Mouse (Mus musculus) cortical plate, adult 2 months (tissue): ENCODE results near the gene Olfr459. TPM values are rescaled to one million over a fixed set of nuclear protein-coding genes. Genes with fewer than 3 reads are reported as not detected.
A peak's percentile ranks its signal among the peaks of the same experiment; 100 is the strongest.

Experiments used
- H3K27ac ChIP-seq: fragments of 200-500 bp; 2 replicates; pipeline ENCODE4 v1.5.1; 2012; ENCODE audit warnings: low read length, control low read depth, inconsistent platforms; ENCODE audit not compliant: insufficient read depth
- H3K4me1 ChIP-seq: fragments of 200-500 bp; 2 replicates; pipeline ENCODE4 v1.6.1; 2011; ENCODE audit warnings: low read length; ENCODE audit not compliant: control insufficient read depth, insufficient read depth
- H3K4me3 ChIP-seq: fragments of 200-500 bp; 2 replicates; pipeline ENCODE4 v1.5.1; 2011; ENCODE audit warnings: mild to moderate bottlenecking, low read length, control low read depth; ENCODE audit not compliant: insufficient read depth
- CTCF ChIP-seq: fragments of 200-500 bp; IDR thresholded peaks from 2 replicates; pipeline ENCODE4 v1.5.1; 2011; ENCODE audit warnings: mild to moderate bottlenecking, control low read depth, low read length; ENCODE audit not compliant: insufficient read depth; ENCODE audit errors: extremely low read depth
- POLR2A ChIP-seq: fragments of 200-500 bp; IDR thresholded peaks from 2 replicates; pipeline ENCODE4 v1.6.1; 2011; ENCODE audit warnings: mild to moderate bottlenecking, low read length, control low read depth; ENCODE audit not compliant: insufficient read depth; ENCODE audit errors: extremely low read depth
- polyA plus RNA-seq: library from polyadenylated mRNA; depleted of rRNA; stranded (reverse); fragments of >200 nt; gene quantifications from 2 replicates; pipeline ENCODE4 v1.2.3, GENCODE M21; 2012; rRNA removed

Gene Olfr459
- polyA plus RNA-seq, 1 experiment, result not detected

GRCm38 (mm10) chr6:41754626-41755025, 20.4 kb downstream of the Olfr459 start:
- Histone ChIP-seq H3K4me3 (no peak overlapping the region), H3K27ac (no peak overlapping the region), H3K4me1 (peaks cover 3% of the 10 kb centered on the region; the same call in 1 of the 2 replicates)
- TF ChIP-seq CTCF (no peak), POLR2A (no peak)

GRCm38 (mm10) chr6:41744664-41745392, 30.1 kb downstream of the Olfr459 start:
- TF ChIP-seq CTCF (no peak), POLR2A (no peak)
- Histone ChIP-seq H3K4me1 (no peaks in the 10 kb centered on the region), H3K4me3 (no peak overlapping the region), H3K27ac (no peak overlapping the region)

GRCm38 (mm10) chr6:41741101-41741500, 33.9 kb downstream of the Olfr459 start:
- Histone ChIP-seq H3K4me1 (no peaks in the 10 kb centered on the region), H3K27ac (no peak overlapping the region), H3K4me3 (no peak overlapping the region)
- TF ChIP-seq POLR2A (no peak), CTCF (no peak)

GRCm38 (mm10) chr6:41734719-41735470, 40.1 kb downstream of the Olfr459 start:
- no peak for TF ChIP-seq POLR2A
- TF ChIP-seq CTCF, result no peak
- Histone ChIP-seq H3K27ac (0 out of 2 replicates have a peak overlapping the region, but pooled peaks have one; percentile 7), H3K4me1 (peaks cover 3% of the 10 kb centered on the region), H3K4me3 (no peak overlapping the region)

GRCm38 (mm10) chr6:41727989-41728609, 46.9 kb downstream of the Olfr459 start:
- TF ChIP-seq POLR2A, result no peak
- TF ChIP-seq CTCF, result no peak
- H3K27ac ChIP-seq, result no peak overlapping the region
- no peak overlapping the region for H3K4me3 ChIP-seq
- no peaks in the 10 kb centered on the region for H3K4me1 ChIP-seq

GRCm38 (mm10) chr6:41721430-41721829, 53.5 kb downstream of the Olfr459 start:
- TF ChIP-seq CTCF (no peak), POLR2A (no peak)
- Histone ChIP-seq H3K27ac (no peak overlapping the region), H3K4me1 (no peaks in the 10 kb centered on the region), H3K4me3 (no peak overlapping the region)

Other genes starting within 250 kb of the Olfr459 start
- 135 and 140 TPM in 2 replicates for gene Ephb6, start 169.7 kb downstream of the Olfr459 start, polyA plus RNA-seq
- gene Trpv6, start 138.8 kb downstream of the Olfr459 start, polyA plus RNA-seq, result 3.3 and 4.2 TPM in 2 replicates
- not detected in 2 replicates for gene Trpv5, start 94.4 kb downstream of the Olfr459 start, polyA plus RNA-seq
- gene Llcfc1, start 90.7 kb downstream of the Olfr459 start, polyA plus RNA-seq, result not detected in 2 replicates
- not detected in 2 replicates for gene Kel, start 70.8 kb downstream of the Olfr459 start, polyA plus RNA-seq
- gene Pip, start 72.4 kb upstream of the Olfr459 start, polyA plus RNA-seq, result not detected in 2 replicates
- not detected in 2 replicates for gene Sval2, start 77.8 kb upstream of the Olfr459 start, polyA plus RNA-seq
- gene Sval1, start 176.5 kb upstream of the Olfr459 start, polyA plus RNA-seq, result not detected in 2 replicates
- gene Sval3, start 193.0 kb upstream of the Olfr459 start, polyA plus RNA-seq, result not detected in 2 replicates